In genomic region chr4:83308914-83309313, GRCm38 (mm10) we compare ENCODE assay signal across 11 mouse cellular contexts. TPM values are rescaled to one million over a fixed set of nuclear protein-coding genes. Genes with fewer than 3 reads are reported as not detected.
DNase-seq lines count a peak whose midpoint lies in the region.
"Had no signal": no experiment of that assay in that cellular context is flagged by ENCODE, and none has a peak within 500 bp of the region (broad histone marks: within the 10 kb centered on the region; RNA-seq: fewer than 3 reads in every experiment).

No protein-coding gene starts in this region.

- DNase-seq in heart, adult 8-10 months (ENCODE audit: low spot score), result peak; percentile 54
- DNase-seq in heart, postnatal 25 days (ENCODE audit: low spot score), result no peak
- DNase-seq in 416B (ENCODE audit: low read depth), result peak; percentile 86
- DNase-seq in adipocyte (ENCODE audit: low spot score), result peak; percentile 71
- DNase-seq in lung, postnatal 36 days, result peak; percentile 66
- no peak for DNase-seq in spleen, postnatal 14 days (ENCODE audit: low spot score in 2 of 2)
- no peak for DNase-seq in frontal cortex, postnatal 36 days (ENCODE audit: low spot score in 2 of 2)
- DNase-seq: gastrocnemius, postnatal 10 days; heart, postnatal 36 days; right cerebral cortex, postnatal 14 days; thymus, postnatal 4 days had no signal

- intact Hi-C loops in heart, postnatal 25 days (cut with DNase I), result loop anchor here (5.0 to 10.0 kb wide), 2 partner anchors 83 to 266 kb away; no protein-coding TSS in a partner anchor

RNA-seq across cellular contexts. Expression of gene Ttc39b, which starts 15.1 kb away (rescaled TPM):
- total RNA-seq in heart, adult 8-10 months (2022), result 10 to 100 TPM; 18.5 to 23.7 (median 20.8) TPM
- total RNA-seq in heart, postnatal 25 days (2021), result 10 to 100 TPM; 14.1 to 15.9 TPM

Comparison
In these comparisons a context has a peak if more than half of its experiments do, and no peak if none do; other contexts are left out.
1. DNase-seq: peak in heart, adult 8-10 months (single experiment), 416B (single experiment), adipocyte (single experiment) and lung, postnatal 36 days (single experiment); none in heart, postnatal 25 days (single experiment), spleen, postnatal 14 days (0 of 2) and frontal cortex, postnatal 36 days (0 of 2).